Mouse (Mus musculus): Measurements from ENCODE around the gene Gpr180. TPM values are rescaled to one million over a fixed set of nuclear protein-coding genes. Genes with fewer than 3 reads are reported as not detected.

Gpr180 gene
- 22.6 TPM for polyA plus RNA-seq (2017; shearing (Covaris generic))

DNA sequence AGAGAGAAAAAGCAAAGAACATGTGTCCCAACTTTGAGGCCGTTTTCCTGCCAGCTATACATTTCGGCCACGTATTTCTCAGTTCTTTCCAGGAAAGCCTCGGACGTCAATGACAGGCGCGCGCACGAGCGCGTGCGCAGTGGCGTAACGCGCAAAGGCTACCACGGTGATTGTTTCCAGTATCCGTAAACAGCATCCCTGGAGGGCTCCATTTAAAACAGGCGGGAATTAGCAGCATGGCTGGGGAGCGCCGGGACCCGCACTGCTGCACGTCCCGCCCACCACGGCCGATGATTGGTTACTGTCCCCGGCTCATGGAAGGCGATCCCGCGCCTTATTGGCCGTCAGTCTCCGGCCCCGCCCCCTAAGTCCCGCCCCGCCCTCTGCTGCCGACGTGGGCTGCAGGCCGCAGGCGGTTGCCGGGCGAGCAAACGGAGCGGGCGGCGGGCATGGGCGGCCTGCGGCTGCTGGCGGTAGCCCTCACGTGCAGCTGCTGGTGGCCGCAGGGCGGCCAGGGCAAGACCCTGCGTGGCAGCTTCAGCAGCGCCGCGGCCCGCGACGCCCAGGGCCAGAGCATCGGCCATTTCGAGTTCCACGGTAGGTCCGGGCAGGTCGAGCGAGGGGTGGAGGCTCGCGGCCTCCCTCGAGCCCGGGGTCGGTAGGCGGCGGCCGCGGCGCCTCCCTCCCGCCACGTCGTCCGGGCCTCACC lies at the start of gene Gpr180:
TSS of gene Gpr180 (plus strand) at position 415 of the 709 bp plus-strand sequence.

DNA sequence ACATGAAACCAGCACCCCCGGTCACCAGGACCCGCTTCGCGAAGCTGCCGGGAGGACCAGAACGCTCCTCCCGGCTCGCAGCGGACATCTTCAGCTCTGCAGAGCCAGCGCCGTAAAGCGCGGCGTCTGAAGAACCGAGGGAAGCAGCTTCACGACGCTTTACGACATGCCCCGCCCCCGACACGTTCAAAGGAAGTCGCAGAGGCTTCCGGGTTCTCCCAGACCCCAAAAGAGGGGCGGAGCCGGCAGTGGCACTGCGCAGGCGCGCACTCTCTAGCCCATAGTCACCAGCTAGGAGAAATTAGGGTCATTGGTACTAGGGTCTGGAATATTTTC lies 4.3 kb upstream of the Gpr180 start, which contains the start of gene Tgds:
TSS of gene Tgds (minus strand) at position 114 of the 336 bp plus-strand sequence.

Other genes with a start within 250 kb of the Gpr180 start
- 0.16 TPM for gene Dct, start 84.9 kb upstream of the Gpr180 start, polyA plus RNA-seq (2017; shearing (Covaris generic))
- gene Tgds, start 4.4 kb upstream of the Gpr180 start, polyA plus RNA-seq (2017; shearing (Covaris generic)), result 9.5 TPM
- not detected for gene Sox21, start 99.9 kb downstream of the Gpr180 start, polyA plus RNA-seq (2017; shearing (Covaris generic))
- gene Gm9376, start 129.8 kb downstream of the Gpr180 start, polyA plus RNA-seq (2017; shearing (Covaris generic)), result not detected